Mouse (Mus musculus): ENCODE results near the gene Comt.

Comt gene

GRCm38 (mm10) chr16:18394056-18394455 is 32.6 kb downstream of the Comt start:
- in situ Hi-C loops (cut with MboI; ENCODE audit: unreplicated experiment in 2 of 2): no loop called here

DNA sequence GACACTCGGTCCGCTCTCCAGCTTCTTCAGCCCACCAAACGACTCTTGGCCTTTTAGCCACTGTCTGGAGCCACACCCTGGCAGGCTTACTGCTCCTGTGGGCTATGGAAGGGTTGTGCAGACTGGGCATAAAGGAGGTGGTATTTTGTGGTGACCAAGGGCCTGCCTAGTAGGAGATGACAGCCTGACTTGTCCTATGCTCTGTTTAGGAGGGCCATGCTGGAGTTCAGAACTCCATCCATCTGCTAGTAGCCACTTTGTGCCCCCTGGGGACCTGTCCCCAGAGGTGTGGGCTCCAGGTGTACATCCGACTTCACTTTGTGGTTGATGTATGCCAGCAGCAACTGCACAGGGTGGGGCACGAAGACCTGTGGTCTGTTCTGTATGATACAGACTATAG is 33.1 kb downstream of the Comt start:
- in situ Hi-C loops (cut with MboI; ENCODE audit: unreplicated experiment in 2 of 2): no loop called here

DNA sequence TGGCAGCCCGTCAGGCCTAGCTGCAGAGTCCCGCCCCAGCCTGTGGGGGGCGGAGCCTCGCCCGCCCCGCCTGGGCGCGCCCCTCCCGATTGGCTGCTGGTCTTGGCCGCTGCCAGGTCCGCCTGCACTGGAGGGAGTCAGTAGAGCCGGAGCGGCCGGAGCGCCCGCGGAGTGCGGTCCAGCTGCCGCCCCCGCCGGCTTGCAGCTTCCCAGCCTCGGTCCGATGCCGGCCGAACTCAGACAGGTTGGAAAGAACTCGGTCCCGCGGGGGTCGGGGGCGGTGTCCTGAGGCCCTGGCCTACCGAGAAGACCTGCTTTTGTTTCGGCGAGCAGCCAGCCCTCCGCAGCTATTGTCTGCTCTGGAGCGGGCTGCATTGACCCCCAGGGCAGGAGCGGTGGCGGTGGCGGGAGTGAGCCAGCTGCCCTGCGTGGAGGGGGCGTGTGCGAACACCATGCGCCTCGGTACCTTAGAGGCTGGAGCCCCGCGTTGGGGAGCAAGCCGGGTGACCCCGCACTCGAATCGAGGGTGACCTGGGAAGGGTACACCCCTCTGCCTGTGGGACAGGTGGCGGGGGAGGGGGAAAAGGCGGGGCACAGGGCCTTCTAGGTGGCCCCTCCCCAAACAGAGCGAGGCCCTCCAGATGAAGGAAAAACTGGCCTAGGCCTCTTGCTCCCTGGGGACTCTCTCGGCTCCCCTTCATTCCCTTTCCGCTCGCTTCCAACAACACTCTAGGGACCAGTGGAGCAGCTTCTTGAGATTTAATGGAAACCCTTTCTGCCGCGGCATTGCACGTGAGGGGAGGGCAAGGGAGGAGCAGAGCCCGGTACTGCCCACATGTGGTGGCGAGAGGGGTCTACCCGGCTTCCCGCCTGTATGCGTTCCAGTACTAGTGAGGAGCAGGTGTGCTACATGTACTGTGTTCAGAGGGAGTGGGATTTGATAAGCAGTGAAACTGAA is 33.9 kb downstream of the Comt start:
- in situ Hi-C loops (cut with MboI; ENCODE audit: unreplicated experiment in 2 of 2): no loop called here

- in situ Hi-C loops (cut with MboI; ENCODE audit: unreplicated experiment in 2 of 2): no loop called here
These were observed 34.9 kb downstream of the Comt start for GRCm38 (mm10) chr16:18391728-18392127.

DNA sequence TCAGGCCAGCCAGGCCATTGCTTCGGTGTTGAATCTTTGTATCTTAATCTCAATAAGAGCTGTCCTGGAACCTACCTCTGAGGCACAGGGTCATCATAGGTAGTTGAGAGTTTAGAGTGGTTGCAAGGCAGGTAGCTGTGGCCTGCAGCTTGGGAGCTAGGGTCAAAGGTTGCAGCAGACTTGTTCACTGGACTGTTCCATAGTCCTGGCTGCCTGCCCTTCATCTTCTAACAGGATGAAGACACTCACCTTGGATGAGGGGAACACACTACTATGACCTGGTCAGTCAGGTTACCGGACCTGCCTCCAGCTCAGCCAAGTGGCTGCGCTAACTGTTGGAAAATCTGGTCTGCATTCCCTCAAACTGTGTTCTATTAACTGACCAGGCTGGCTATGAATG is 35.5 kb downstream of the Comt start:
- in situ Hi-C loops (cut with MboI; ENCODE audit: unreplicated experiment in 2 of 2): no loop called here

DNA sequence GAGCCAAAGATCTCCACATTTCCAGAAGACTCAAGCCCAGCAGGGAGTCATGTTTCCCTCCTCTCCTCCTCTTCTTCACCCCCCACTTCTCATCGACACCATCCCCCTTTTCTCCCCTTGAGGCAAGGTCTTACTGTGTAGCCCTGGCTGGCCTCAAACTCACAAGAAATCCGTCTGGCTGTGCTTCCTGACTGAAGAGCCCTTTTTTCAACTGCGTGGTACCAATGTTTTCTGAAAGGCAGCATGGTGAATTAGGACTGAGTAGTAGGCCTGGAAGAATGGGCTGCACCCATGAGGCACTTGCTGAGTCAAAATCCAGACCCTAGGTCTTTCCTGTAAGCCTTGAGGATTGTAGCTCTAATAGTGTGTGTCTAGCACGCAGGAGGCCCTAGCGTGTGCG is 36.3 kb downstream of the Comt start:
- in situ Hi-C loops (cut with MboI; ENCODE audit: unreplicated experiment in 2 of 2): no loop called here

GRCm38 (mm10) chr16:18388583-18389435 is 37.8 kb downstream of the Comt start:
- in situ Hi-C loops (cut with MboI; ENCODE audit: unreplicated experiment in 2 of 2): no loop called here

DNA sequence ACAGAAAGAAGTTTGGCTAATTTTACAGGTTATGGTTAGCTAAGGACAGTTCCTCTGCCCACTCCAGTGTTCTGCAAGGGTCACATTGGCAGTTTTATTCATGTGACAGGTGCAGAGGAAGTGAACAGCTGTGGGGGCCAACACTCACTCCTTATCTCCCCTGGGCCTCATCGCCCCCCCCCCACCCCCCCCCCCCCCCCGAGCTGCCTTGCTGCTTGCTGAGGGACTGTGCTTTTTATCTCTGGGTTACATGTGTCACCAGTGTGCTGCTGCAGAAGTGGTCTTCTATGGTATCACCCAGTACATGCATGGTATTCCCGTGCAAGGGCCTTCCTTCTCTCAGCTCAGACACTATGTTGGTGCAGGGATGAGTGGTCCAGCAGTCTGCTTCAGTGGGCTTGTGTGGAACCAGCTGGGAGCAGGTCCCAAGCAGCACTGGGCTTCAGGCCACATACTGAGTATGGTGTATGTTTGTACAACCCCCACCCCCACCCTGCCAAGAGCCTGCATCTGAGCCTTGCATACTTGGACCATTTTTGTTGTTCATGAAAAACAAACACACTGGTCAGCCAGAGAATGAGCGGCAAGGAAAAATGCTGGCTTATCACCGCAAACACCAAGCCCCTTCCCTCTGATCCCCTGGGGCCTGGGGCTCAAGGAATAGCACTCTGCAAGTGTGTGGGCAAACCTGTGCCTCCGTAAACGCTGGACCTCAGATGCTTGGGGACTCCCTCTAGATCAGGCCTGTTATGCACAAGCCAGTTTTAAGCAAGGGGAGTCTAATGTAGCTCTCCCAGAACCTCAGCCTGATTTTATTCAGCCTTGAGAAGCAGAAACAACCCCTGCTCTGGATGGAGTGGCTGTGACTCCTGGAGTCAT is 38.7 kb downstream of the Comt start:
- in situ Hi-C loops (cut with MboI; ENCODE audit: unreplicated experiment in 2 of 2): no loop called here

GRCm38 (mm10) chr16:18386972-18387371 is 39.7 kb downstream of the Comt start:
- in situ Hi-C loops (cut with MboI; ENCODE audit: unreplicated experiment in 2 of 2): no loop called here

DNA sequence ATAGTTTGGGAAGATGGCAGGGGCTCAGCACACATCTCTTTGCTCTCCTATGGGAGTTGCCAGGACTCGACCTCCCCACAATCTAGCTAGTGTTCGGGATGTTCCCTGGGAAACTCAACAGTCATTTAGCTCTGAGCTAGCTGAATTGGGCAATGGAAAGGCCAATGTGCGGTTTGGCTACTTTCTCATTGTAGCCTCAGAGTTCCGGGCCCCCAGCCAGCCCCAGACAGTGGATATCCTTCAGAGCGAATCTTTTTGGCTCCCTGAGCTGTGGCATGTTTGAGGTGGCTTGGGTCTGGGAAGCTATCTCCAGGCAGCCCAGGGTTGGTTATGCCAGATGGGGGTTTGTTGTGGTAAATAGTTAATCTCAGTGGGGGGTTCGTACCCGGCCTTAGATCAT is 40.2 kb downstream of the Comt start:
- in situ Hi-C loops (cut with MboI; ENCODE audit: unreplicated experiment in 2 of 2): no loop called here

DNA sequence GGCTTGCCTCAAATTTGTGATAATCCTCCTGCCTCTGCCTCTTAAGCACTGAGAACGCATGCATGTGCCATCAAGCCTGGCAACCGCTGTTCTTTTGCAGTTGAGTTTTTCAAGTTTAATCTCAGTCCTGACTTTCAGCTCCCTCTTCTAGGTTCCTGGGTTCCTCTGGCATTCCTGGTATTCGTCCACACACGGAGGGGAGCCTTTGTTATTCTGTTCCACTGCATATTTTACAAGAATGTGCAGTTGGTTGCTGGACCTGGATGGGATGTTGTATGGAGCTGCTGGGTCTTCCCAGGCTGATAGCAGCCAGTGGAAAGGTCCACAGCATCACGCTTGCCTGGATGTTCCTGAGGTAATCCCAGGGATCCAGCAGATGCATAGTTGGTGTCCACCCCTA is 41.2 kb downstream of the Comt start:
- in situ Hi-C loops (cut with MboI; ENCODE audit: unreplicated experiment in 2 of 2): no loop called here

- in situ Hi-C loops (cut with MboI; ENCODE audit: unreplicated experiment in 2 of 2): no loop called here
These were observed 42.0 kb downstream of the Comt start for GRCm38 (mm10) chr16:18384659-18385058.

- in situ Hi-C loops (cut with MboI; ENCODE audit: unreplicated experiment in 2 of 2): no loop called here
These were observed 42.4 kb downstream of the Comt start for GRCm38 (mm10) chr16:18384211-18384610.

- in situ Hi-C loops (cut with MboI; ENCODE audit: unreplicated experiment in 2 of 2): no loop called here
These were observed 42.9 kb downstream of the Comt start for GRCm38 (mm10) chr16:18383756-18384155.

GRCm38 (mm10) chr16:18383045-18383726 is 43.5 kb downstream of the Comt start:
- in situ Hi-C loops (cut with MboI; ENCODE audit: unreplicated experiment in 2 of 2): no loop called here

DNA sequence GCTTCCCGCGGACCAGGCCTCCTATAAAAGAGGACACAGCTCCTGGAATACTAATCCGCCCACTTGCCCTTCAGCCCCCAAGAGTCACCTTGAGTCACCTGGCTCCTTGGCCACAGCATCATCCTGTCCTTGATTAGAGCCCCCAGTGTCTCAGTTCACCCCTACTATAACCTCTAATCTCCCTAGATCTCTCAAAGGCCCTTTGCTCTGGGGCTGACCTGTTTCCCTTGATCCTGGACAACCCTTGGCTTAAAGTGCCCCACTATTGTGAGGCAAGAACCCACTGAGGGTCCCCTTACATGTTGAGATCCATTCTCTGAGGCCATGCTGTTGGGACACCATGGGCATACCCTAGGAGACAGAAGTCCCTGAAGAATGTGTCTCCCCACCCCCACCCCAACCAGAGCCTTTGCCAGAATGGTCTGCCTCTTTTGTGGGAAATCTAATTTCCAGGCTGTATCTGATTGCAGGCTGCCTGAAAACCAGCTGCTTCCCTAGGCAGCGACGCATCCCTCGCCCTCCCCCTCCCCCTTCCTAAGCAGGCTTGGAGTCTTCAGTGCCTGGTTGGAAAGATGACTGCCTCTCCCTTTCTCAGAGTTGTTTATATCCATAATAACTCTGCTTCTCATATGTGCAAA is 44.9 kb downstream of the Comt start:
- in situ Hi-C loops (cut with MboI; ENCODE audit: unreplicated experiment in 2 of 2): no loop called here

DNA sequence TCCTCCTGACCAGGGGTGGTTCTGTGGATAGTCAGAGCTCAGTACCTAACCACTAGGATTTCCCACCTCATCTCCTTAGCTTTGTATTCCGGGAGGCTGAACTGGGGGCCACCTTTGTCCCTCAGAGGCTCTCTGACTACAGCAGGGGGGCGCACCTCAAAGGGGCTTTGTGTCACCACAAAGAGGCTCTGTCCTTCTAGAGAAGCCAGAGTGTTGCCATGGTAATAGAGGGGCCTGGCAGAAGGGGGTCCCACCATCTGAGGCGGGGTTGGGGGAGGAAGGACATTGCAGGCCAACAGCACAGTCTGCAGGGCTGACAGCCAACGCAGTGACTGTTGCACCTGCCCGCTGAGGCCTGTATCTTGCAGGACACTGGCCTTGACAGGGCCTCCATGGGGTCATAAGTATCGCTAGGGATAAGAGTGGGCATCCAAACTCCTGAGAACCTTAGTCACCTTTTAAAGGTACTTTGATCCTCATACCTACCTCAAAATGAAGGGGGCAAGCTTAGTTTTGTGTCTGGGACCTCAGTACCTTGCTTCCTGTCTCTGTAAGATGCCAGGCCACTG is 46.1 kb downstream of the Comt start:
- in situ Hi-C loops (cut with MboI; ENCODE audit: unreplicated experiment in 2 of 2): no loop called here

GRCm38 (mm10) chr16:18379338-18380001 is 47.2 kb downstream of the Comt start:
- in situ Hi-C loops (cut with MboI; ENCODE audit: unreplicated experiment in 2 of 2): no loop called here

- in situ Hi-C loops (cut with MboI; ENCODE audit: unreplicated experiment in 2 of 2): no loop called here
These were observed 48.2 kb downstream of the Comt start for GRCm38 (mm10) chr16:18378489-18378888.
